Mouse (Mus musculus) liver, embryonic 14.5 days (tissue): ENCODE results near the gene Dnm3. TPM values are rescaled to one million over a fixed set of nuclear protein-coding genes. Genes with fewer than 3 reads are reported as not detected.

ENCODE experiments used
- ATAC-seq: fragments of 200-750 bp; cut with Nextera tagmentation; 2 replicates; pipeline ENCODE4 v1.8.0; 2017; ENCODE audit warnings: moderate number of reproducible peaks, mild to moderate bottlenecking, moderate library complexity; ENCODE audit not compliant: insufficient read depth
- DNase-seq, 3 experiments: peaks; one replicate each; pipeline ENCODE4 v3.0.0-alpha.2; 2012 to 2013; ENCODE audit warnings: low read depth in 3 of 3, low spot score in 3 of 3
- H3K27ac ChIP-seq: fragments of 300-500 bp; sonication (generic); 2 replicates; pipeline ENCODE4 v1.5.1; 2014; ENCODE audit warnings: moderate library complexity, mild to moderate bottlenecking, control low read depth, inconsistent platforms
- H3K27me3 ChIP-seq: fragments of 300-500 bp; sonication (generic); 2 replicates; pipeline ENCODE4 v1.6.1; 2014; ENCODE audit warnings: mild to moderate bottlenecking, low read length, moderate library complexity; ENCODE audit not compliant: control insufficient read depth, insufficient read depth
- H3K36me3 ChIP-seq: fragments of 300-500 bp; sonication (generic); replicated peaks from 2 replicates; pipeline ENCODE4 v1.6.1; 2014; ENCODE audit warnings: low read depth; ENCODE audit not compliant: control insufficient read depth, insufficient read depth
- H3K4me1 ChIP-seq, 2 experiments: fragments of 200-500 bp in 1 of 2; fragments of 300-500 bp in 1 of 2; sonication (generic) in 1 of 2; replicated peaks; 2 replicates each; pipeline ENCODE4 v1.6.1; 2012 to 2014; ENCODE audit warnings: antibody characterized with exemption in 1 of 2, inconsistent platforms in 1 of 2, low read length in 1 of 2; ENCODE audit not compliant: control insufficient read depth in 2 of 2, insufficient read depth in 2 of 2
- H3K4me2 ChIP-seq: fragments of 300-500 bp; sonication (generic); 2 replicates; pipeline ENCODE4 v1.6.1; 2014; ENCODE audit warnings: low read depth, mild to moderate bottlenecking, control low read depth, moderate library complexity
- H3K4me3 ChIP-seq, 2 experiments: fragments of 200-500 bp in 1 of 2; fragments of 300-500 bp in 1 of 2; sonication (generic) in 1 of 2; 2 replicates each; pipeline ENCODE4 v1.5.1; 2012 to 2014; ENCODE audit warnings: low read depth in 2 of 2, low read length in 2 of 2, mild to moderate bottlenecking in 2 of 2, control low read depth in 1 of 2, inconsistent platforms in 1 of 2, moderate library complexity in 1 of 2; ENCODE audit not compliant: insufficient read depth in 1 of 2
- H3K9ac ChIP-seq: fragments of 300-500 bp; sonication (generic); replicated peaks from 2 replicates; pipeline ENCODE4 v1.6.1; 2014; ENCODE audit warnings: mild to moderate bottlenecking, control low read depth, moderate library complexity
- H3K9me3 ChIP-seq: fragments of 300-500 bp; sonication (generic); 2 replicates; pipeline ENCODE4 v1.6.1; 2016; ENCODE audit warnings: low read length, mixed read lengths; ENCODE audit not compliant: control insufficient read depth
- CTCF ChIP-seq: IDR thresholded peaks from 2 replicates; pipeline ENCODE4 v1.5.1; 2016; ENCODE audit warnings: antibody characterized with exemption, low read depth, control low read depth
- EP300 ChIP-seq: IDR thresholded peaks from 2 replicates; pipeline ENCODE4 v1.6.1; 2016; ENCODE audit warnings: antibody characterized with exemption, low read depth
- WGBS: fragments of 180-500 bp; shearing (Covaris S2); extraction: QIAGEN DNeasy Blood & Tissue Kit; methylation state at CpG from one replicate; pipeline ENCODE4 v1.1.7; 2014; ENCODE audit not compliant: insufficient replicate concordance; 5-methylcytosine and 5-hydroxymethylcytosine counted together
- polyA plus RNA-seq, 2 experiments: library from polyadenylated mRNA; depleted of rRNA in 1 of 2; stranded (reverse) in 1 of 2; unstranded in 1 of 2; fragments of >200 nt; fragmentation: Nextera tagmentation in 1 of 2; extraction: Ambion mirVana in 1 of 2; gene quantifications; 2 replicates each; pipeline versions ENCODE4 v1.2.1 to v1.2.3; 2012 to 2014

The Dnm3 gene
- polyA plus RNA-seq, 2 experiments, result 0.61 to 0.96 TPM

GRCm38 (mm10) chr1:162172806-162173205, 305.0 kb downstream of the Dnm3 start:
- Histone ChIP-seq H3K36me3 (no peaks in the 10 kb centered on the region), H3K4me3 (no peak overlapping the region), H3K9me3 (no peaks in the 10 kb centered on the region), H3K4me1 (no peaks in the 10 kb centered on the region), H3K9ac (no peak overlapping the region), H3K27ac (no peak overlapping the region), H3K4me2 (no peak overlapping the region), H3K27me3 (no peaks in the 10 kb centered on the region)
- TF ChIP-seq CTCF (no peak), EP300 (no peak)
- DNase-seq, result no peak
- ATAC-seq, result no peak
- 73% methylated on average over 6 of the region's 6 CpGs for WGBS

- 65% methylated on average over 7 of the region's 7 CpGs for WGBS
- H3K9me3 ChIP-seq, result no peaks in the 10 kb centered on the region
- no peak overlapping the region for H3K4me3 ChIP-seq
- ATAC-seq (no peak), DNase-seq (no peak)
- H3K4me1 ChIP-seq, result no peaks in the 10 kb centered on the region
- no peak overlapping the region for H3K9ac ChIP-seq
- H3K27ac ChIP-seq, result no peak overlapping the region
- H3K36me3 ChIP-seq, result no peaks in the 10 kb centered on the region
- no peaks in the 10 kb centered on the region for H3K27me3 ChIP-seq
- H3K4me2 ChIP-seq, result no peak overlapping the region
- TF ChIP-seq EP300, result no peak
- no peak for TF ChIP-seq CTCF
Measured at GRCm38 (mm10) chr1:162163687-162164484, 313.9 kb downstream of the Dnm3 start.

- no peak for DNase-seq
- 60% methylated on average over 7 of the region's 7 CpGs for WGBS
- Histone ChIP-seq H3K36me3 (no peaks in the 10 kb centered on the region), H3K27ac (no peak overlapping the region), H3K4me3 (no peak overlapping the region), H3K27me3 (no peaks in the 10 kb centered on the region), H3K9ac (no peak overlapping the region), H3K4me1 (no peaks in the 10 kb centered on the region), H3K9me3 (no peaks in the 10 kb centered on the region), H3K4me2 (no peak overlapping the region)
- TF ChIP-seq EP300, result no peak
- ATAC-seq, result no peak
Measured at GRCm38 (mm10) chr1:162162677-162163076, 315.2 kb downstream of the Dnm3 start.

GRCm38 (mm10) chr1:162162249-162162648, 315.6 kb downstream of the Dnm3 start:
- TF ChIP-seq EP300, result no peak
- TF ChIP-seq CTCF, result no peak
- no peak overlapping the region for H3K27ac ChIP-seq

GRCm38 (mm10) chr1:162160718-162161117, 317.1 kb downstream of the Dnm3 start:
- 31% methylated on average over 1 of the region's 1 CpGs for WGBS
- H3K9me3 ChIP-seq, result no peaks in the 10 kb centered on the region
- no peaks in the 10 kb centered on the region for H3K36me3 ChIP-seq
- no peak overlapping the region for H3K4me3 ChIP-seq
- H3K27me3 ChIP-seq, result no peaks in the 10 kb centered on the region
- H3K9ac ChIP-seq, result no peak overlapping the region
- no peak for DNase-seq
- no peak overlapping the region for H3K27ac ChIP-seq
- ATAC-seq, result no peak
- no peaks in the 10 kb centered on the region for H3K4me1 ChIP-seq
- no peak for TF ChIP-seq CTCF
- no peak for TF ChIP-seq EP300
- no peak overlapping the region for H3K4me2 ChIP-seq

More at GRCm38 (mm10) chr1:162162249-162162648, 315.6 kb downstream of the Dnm3 start:
- ATAC-seq, result no peak
- H3K4me1 ChIP-seq, result no peaks in the 10 kb centered on the region
- no peak overlapping the region for H3K9ac ChIP-seq
- WGBS, result 38% methylated on average over 5 of the region's 5 CpGs
- no peak overlapping the region for H3K4me3 ChIP-seq
- H3K9me3 ChIP-seq, result no peaks in the 10 kb centered on the region
- no peak overlapping the region for H3K4me2 ChIP-seq
- no peak for DNase-seq
- H3K36me3 ChIP-seq, result no peaks in the 10 kb centered on the region
- H3K27me3 ChIP-seq, result no peaks in the 10 kb centered on the region
